Mouse (Mus musculus) cerebellum, adult 9-11 months (tissue): Measurements from ENCODE around the gene Tmem116.

Experiments used
- DNase-seq: peaks from one replicate; pipeline ENCODE4 v3.0.0; 2022

Tmem116 gene

GRCm38 (mm10) chr5:121451644-121452025, at the start of gene Tmem116:
Gene Tmem116, plus strand, starts transcription at chr5:121451893.
- peak; percentile 62 for DNase-seq

DNA sequence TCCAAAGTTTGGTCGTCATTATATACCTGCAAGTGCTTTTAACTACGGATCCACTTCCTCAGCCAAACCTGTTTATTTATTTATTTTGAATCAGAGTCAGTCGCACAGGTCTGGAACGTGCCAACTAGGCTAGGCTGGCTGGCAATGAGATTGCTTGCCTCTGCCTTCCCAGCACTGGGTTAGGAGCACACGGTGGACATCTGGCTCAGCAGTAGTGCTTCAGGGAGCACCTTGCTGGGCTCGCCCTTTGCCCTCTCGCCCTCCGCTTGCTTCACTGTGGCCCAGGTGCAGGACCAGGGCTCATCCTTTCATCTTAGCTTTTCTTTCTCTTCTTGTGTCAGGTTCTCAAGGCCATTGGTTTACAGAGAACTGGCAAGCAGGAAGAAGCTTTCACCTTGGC, 43.8 kb upstream of the Tmem116 start:
- no peak for DNase-seq

DNA sequence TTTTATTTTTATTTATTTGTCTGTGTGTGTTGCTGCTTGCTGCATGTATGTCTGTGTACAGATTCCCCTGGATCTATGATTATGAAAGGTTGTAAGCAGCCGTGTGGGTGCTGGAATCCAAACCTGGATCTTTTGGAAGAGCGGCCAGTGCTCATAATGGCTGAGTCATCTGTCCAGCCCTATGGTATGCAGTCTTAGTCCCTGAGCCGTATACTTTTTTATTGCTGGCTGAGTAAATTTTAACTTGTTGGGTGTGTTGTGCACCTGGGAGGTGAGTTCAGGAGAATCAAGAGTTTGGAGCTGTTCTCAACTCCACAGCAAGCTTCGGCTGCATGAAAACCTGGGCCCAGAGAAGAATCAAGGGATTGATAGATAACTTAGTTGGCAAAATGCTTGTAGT, 40.7 kb upstream of the Tmem116 start:
- DNase-seq, result no peak

DNA sequence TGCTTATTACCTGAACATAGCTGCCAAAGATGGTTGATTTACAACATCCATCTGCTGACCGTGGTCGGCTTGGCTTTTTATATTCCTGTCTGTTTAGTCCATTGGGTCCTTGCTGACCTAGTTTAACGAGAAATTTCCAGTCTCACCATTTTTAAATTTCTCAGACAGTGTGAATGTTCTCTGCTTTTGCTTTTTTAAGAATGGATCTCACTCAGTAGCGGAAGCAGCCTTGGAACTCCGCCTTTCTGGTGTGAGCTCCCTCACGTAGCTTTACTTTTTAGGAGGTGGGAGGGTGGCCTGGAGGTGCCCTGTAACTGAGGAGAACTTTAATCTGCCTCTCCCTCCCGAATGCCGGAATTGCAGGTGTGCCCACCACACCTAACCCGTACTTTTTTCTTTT, 31.0 kb upstream of the Tmem116 start:
- DNase-seq, result no peak

DNA sequence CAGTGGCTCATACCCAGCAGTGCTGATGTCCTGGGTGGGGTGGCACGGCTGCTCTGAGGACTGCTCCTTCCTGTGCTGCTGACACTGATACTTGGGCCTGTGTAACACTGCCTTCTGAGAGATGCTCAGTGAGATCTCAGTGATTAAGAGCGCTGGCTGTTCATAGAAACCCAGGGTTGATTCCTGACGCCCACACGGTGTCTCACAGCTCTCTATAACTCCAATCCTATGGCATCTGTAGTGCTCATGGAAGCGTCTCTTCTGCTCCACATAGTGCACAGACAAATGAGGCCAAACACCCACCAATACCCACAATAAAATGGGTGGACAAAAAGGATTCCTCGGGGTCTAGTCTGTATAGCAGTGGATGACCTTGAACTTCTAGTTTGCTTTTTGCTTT, 28.9 kb upstream of the Tmem116 start:
- DNase-seq, result no peak

DNA sequence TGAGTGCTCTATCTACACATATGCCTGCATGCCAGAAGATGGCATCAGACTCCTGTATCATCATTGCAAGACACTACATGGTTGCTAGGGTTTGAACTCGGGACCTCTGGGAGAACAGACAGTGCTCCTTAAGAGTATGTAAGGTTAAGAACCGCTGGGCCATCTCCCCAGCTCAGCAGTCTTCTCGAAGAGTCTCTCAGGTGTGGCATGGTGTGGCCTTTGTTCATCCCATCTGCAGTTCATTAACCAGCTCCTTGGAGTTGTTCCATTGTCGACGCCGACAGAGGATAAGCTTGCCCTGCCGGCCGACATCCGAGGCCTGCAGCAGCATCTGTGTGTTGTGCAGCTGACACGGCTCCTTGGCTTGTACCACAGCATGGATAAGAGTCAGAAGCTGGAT, 28.4 kb upstream of the Tmem116 start:
- DNase-seq, result no peak

DNA sequence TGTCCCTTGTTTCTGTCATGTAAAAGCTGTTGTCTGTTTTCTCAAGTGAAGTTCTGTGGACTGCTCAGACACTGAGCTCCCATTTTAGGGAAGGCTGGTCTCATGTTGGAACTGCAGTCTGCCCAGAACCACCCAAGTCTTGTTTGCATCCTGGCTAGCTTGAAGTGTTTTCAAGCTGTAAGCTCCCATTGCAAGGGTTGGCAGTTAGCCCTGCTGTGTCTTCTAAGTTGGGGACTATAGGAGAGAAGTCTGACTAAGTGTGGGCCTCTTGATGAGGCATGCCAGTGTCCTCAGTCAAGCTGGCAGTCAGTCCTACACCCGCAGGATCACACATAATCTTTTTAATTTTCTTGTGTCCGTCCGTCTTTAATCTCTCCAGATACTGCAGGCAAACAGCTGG, 22.7 kb upstream of the Tmem116 start:
- no peak for DNase-seq

DNA sequence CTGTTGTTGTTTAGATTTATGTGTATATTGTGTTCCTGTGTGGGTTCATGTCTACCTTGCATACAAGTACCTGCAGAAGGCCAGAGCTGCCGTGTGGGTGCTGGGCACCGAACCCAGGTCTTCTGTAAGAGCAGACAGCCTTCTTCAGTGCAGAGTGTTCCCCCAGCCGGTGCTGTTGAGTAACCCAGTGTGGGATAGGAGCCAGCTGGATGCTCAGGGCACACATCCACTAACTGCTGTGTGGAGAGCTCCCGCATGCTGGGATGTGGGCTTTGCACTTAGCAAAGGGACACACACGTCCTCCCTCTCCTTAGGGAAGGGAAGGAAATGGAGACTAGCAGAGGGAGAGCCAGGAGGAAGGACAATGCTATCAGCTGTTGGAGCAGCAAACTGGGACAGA, 13.6 kb upstream of the Tmem116 start:
- DNase-seq, result no peak

- no peak for DNase-seq
Observed at GRCm38 (mm10) chr5:121438756-121439155, 12.9 kb upstream of the Tmem116 start.

DNA sequence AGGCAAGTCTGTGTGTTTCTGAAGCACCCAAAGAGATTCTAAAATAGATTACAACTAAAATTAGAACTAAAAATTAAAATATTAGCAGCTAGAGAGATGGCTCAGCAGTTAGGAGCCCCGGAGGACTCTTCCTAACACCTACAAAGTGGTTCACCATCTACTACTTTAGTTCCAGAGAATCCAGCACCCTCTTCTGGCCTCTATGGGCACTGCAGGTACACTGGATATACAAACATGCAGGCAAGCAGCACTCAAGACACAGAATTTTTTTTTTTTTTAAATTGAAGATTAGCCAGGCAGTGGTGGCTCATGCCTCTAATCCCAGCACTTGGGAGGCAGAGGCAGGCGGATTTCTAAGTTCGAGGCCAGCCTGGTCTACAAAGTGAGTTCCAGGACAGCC, 8.1 kb upstream of the Tmem116 start:
- DNase-seq, result no peak

DNA sequence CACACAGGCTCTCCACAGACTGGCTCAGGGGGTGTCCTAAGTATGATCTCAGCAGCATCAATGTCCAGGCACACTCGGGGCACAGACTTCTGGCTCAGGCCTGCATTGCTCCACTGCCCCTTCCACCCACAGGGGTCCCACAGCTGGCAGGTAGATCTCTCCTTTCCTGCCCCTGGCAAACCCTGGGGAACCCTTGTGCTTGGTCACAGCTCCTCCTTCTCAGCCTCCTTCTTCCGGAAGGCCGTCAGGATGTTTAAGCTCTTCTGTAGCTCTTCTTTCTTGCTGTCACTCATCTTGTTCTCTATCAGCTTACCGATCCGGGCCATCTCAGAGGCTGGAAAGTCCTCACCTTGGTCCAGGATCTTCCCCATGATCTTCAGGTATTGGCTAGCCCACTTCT, 6.8 kb upstream of the Tmem116 start:
- DNase-seq, result no peak

DNA sequence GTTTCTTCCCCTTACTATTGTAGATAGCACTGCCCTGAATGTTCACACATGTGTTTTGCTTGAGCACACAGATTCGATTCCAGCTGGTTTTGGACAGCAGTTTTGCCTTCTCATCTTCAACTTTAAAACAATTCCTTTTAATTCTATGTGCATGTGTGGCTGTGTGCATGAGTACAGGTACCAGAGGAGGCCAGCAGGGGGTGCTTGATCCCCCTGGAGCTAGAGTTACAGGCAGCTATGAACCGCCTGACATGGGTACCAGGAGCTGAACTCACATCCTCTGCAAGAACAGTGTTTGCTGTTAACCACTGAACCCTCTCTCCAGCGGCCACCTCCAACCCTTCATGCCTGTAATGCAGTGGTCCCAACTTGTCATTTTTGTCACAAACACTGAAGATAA, 3.2 kb upstream of the Tmem116 start:
- peak; percentile 17 for DNase-seq

DNA sequence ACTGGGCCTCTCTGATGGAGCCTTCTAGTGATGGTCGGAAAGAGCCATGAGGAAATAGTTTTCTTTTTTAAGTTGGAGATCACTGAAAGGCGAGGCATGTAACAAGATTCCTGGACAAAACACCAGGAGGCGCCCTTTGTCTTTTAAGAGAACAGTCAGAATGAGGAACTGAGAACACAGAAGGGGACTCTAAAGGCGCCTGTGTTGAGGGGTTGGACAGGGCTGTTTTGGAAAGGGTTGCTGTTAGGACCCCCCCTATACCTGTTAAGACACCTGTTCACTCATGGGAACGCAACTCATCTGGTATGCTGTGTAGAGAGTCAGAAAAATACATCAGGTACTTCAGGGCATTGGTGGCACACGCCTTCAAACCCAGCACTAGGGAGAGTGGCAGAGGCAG, 1.7 kb upstream of the Tmem116 start:
- peak; percentile 39 for DNase-seq

DNA sequence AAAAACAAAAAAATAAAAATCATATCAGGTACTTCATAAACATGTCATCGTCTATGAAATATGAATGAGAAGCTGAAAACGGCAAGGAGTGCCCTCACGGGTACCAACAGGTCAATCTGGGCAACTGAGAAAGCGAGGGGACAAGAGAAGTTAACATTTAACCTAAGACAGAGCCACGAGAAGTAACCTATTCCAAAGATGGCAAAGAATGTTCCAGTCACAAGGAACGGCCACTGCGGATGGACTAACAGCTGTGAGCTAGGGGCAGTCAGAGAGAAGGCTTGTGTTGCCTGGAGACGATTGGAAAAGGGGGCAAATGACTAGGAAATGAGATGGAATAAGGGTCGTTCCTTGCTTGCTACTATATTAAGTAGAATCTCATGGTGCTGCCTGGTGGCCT, 1.2 kb upstream of the Tmem116 start:
- DNase-seq, result peak; percentile 16

- peak; percentile 14 for DNase-seq
Observed at GRCm38 (mm10) chr5:121451203-121451602, 490 bp upstream of the Tmem116 start.

- DNase-seq, result peak; percentile 99
Observed at GRCm38 (mm10) chr5:121452026-121452869, 555 bp downstream of the Tmem116 start, which contains the start of gene Erp29. Gene Erp29, minus strand, starts transcription at chr5:121452506.

GRCm38 (mm10) chr5:121452906-121453305, 1.2 kb downstream of the Tmem116 start:
- no peak for DNase-seq

DNA sequence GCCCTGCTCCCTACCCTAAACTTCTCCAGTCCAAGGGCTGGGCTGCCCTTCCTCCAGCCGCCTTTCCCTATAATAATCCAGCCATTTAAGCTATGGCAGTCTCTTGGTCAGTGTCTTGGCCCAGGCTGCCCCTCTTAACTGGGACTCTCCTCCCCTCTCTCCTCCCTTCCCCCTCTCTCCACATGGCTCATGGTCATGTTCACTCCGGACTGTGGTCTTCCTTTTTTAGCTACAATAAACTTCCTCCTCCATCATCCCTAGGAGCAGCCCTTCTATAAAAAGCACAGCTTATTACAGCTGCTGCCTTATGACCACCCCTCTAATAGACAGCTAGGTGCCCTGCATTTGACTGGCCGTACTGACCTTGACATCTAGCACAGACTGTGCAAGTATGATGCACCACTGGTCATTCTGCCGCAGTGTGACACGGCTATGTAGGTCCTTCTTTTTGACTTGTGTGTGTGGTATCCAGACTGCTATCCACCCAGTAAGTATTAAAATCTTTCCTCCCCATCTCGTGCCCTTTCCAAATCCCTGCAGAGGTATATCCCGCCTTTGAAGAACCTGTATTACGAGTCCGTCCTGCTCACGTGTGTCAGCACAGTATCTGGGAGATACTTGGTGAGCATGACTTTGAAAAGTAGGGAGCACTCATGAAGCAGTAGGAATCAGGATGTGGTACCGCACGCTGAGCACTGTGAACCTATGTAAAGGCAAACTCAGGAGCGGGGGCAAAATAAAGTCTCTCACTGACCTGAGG, 2.2 kb downstream of the Tmem116 start:
- DNase-seq, result peak; percentile 39

GRCm38 (mm10) chr5:121454503-121454782, 2.8 kb downstream of the Tmem116 start:
- DNase-seq, result no peak

GRCm38 (mm10) chr5:121455510-121456265, 4.0 kb downstream of the Tmem116 start:
- no peak for DNase-seq

- DNase-seq, result no peak
Observed at GRCm38 (mm10) chr5:121461339-121462170, 9.9 kb downstream of the Tmem116 start.

GRCm38 (mm10) chr5:121462171-121462502, 10.4 kb downstream of the Tmem116 start:
- DNase-seq, result no peak

DNA sequence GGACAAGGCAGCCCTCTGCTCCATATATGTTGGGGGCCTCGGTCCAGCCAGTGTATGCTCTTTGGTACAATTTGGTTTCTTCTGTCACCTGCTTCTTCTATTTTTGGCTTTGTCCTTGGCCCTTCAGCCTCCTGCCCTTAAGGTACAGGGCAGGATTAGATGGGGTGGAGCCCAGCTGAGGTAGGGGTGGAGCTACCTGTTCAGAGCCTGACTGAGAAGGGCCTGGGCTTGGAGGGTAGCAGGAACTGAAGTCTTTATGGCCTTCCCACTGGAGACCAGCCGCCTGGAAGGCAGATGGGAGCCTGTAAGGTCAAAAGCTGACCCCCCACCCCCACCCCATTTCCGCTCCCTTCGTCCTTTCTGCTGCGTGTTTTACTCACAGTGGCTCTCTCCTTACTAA, 11.3 kb downstream of the Tmem116 start:
- no peak for DNase-seq
